Mouse (Mus musculus): ENCODE data around the gene Olfr1417.

The Olfr1417 gene

GRCm38 (mm10) chr19:11810856-11811255 is 28.2 kb downstream of the Olfr1417 start:
- DNase-seq (ENCODE audit: low spot score), result no peak

- no peak for DNase-seq (ENCODE audit: low spot score)
These were observed 28.8 kb downstream of the Olfr1417 start for GRCm38 (mm10) chr19:11810003-11810758.

GRCm38 (mm10) chr19:11808452-11808851 is 30.6 kb downstream of the Olfr1417 start:
- DNase-seq (ENCODE audit: low spot score), result no peak

- DNase-seq (ENCODE audit: low spot score), result no peak
These were observed 31.2 kb downstream of the Olfr1417 start for GRCm38 (mm10) chr19:11807822-11808221.

- DNase-seq (ENCODE audit: low spot score), result no peak
These were observed 31.8 kb downstream of the Olfr1417 start for GRCm38 (mm10) chr19:11807251-11807650.

GRCm38 (mm10) chr19:11804423-11804822 is 34.6 kb downstream of the Olfr1417 start:
- no peak for DNase-seq (ENCODE audit: low spot score)

- no peak for DNase-seq (ENCODE audit: low spot score)
These were observed 38.3 kb downstream of the Olfr1417 start for GRCm38 (mm10) chr19:11800531-11801315.

GRCm38 (mm10) chr19:11794447-11794846 is 44.6 kb downstream of the Olfr1417 start:
- no peak for DNase-seq (ENCODE audit: low spot score)

GRCm38 (mm10) chr19:11793741-11794359 is 45.2 kb downstream of the Olfr1417 start:
- no peak for DNase-seq (ENCODE audit: low spot score)

- no peak for DNase-seq (ENCODE audit: low spot score)
These were observed 47.2 kb downstream of the Olfr1417 start for GRCm38 (mm10) chr19:11791825-11792224.

- DNase-seq (ENCODE audit: low spot score), result no peak
These were observed 50.1 kb downstream of the Olfr1417 start for GRCm38 (mm10) chr19:11788876-11789275.

- DNase-seq (ENCODE audit: low spot score), result no peak
These were observed 51.2 kb downstream of the Olfr1417 start for GRCm38 (mm10) chr19:11787826-11788225.

GRCm38 (mm10) chr19:11785409-11786154 is 53.4 kb downstream of the Olfr1417 start:
- DNase-seq (ENCODE audit: low spot score), result no peak

- DNase-seq (ENCODE audit: low spot score), result peak; percentile 43
These were observed 61.7 kb downstream of the Olfr1417 start for GRCm38 (mm10) chr19:11777191-11777865.

All from ovary, postnatal 36 days (tissue).